Mouse (Mus musculus) c-Kit-positive CD71-negative TER-119-negative erythroid progenitor cells, embryonic 14.5 days (primary cell): Measurements from ENCODE around the gene Maf.

Experiments
- DNase-seq: peaks from one replicate; pipeline ENCODE4 v3.0.0-alpha.2; 2013; ENCODE audit warnings: low read depth

Maf gene

DNA sequence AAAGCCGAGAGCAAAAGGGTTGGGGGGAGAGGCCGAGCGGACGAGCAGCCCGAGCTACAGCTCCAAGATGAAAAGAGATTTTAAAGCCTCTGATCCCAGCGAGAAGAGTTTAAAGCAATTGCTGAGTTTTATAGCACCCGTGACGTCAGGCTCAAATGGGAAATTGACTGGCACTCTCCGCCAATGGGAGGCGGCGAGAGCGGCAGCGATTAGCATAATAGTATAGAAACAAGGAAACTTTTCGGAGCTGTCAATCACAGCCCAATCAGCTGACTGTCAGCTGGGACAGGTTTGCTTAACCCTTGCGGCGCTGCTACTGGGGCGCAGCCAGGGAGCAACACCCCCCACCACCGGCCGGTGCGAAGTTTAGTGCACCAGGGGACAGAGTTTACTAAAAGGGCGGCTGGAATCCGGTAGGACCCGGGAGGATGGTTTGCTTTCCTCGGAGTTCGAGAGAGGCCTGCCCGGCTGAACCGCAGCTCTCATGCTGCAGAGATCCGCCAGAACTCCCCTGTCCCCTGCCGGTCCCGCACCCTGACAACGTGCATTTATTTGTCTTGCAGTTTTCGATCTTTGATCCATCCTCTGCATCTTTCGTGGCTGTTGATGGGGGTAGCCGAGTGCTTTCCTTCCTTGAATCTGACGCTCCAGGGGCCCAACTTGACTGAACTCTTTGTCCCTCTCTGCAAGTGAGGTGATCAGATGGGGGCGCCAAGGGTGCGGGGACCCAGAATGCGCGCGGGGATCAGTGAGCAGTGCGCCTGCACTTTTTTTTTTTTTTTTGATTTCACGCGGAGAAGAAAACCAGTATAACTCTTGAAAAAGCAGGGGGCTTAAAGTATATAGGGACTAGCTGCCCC lies at the start of gene Maf:
Gene Maf (minus strand): TSS at position 64 of the 860 bp plus-strand sequence.
- peak; percentile 76 for DNase-seq

DNA sequence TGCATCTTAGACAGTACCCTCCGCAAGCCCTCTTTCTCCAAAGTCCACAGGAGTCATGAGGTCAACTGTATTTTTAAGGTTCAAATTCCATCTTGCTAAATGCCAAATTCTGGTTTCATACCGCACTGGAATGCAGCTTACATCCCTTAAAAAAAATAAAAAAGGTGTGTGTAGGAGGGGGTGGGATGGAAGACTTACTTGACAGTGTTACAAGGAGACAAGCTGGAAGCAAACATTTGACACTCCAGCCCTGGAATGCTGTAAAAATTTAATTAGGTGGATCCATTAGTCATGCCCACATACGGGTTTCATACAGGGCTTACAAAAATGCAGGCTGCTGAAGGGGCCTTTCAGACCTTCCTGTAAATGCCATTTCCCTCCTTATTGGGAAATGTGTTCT lies 49.4 kb upstream of the Maf start:
- no peak for DNase-seq

DNA sequence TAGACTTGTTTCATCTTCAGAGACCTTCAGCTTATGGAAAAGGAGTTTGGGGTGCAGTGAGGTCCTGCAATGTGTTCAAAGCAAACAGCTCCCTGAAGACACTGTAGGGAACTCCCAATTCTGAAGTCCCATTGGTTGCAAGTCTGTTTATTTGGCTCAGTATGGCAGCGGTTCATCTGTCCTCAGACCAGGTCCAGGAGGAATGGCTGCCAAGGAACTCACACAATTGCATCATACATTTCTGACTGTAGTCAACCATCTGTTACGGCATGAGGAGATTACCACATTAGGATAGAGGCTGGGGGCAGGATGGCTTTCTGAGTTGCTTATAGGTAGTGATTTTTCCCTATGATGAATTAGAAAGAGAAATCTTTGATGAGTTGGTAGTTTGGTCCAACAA lies 48.4 kb upstream of the Maf start:
- no peak for DNase-seq

DNA sequence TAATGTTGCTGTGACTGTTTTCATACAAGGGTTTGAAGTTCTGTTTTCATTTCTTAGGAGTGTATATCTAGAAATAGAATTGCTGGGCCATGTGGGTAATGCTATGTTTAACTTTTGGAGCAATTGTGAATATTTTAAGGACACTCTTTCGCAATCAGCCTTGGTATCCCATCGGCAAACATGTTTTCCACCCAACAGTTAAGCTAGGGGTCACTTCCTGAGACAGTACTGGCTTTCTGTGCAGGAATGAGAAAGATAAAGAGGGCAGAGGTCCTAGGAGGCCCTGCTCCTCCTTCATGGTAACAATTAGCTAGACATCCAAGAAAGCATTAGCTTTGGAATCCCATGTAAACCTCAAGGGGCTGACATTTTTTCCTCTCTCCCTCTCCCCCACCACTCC lies 47.1 kb upstream of the Maf start:
- no peak for DNase-seq

DNA sequence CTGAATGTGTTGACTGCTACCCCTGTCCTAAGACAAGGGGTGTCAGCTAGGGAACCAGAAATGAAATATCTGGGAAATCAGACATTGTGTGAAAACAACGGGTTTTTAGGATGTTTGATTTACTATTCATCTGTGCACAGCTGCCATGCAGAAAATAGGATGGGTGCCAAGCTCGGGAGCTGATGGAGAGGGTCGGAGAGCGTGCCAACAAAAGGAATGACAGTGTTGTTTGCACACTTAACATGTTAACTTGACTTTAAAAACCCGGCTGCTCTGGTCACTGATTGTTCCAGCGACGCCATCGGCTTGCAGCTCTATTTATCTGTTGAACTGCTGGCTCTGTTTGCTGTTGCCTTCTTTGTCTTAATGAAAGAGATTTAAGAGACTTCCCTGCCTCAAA lies 46.2 kb upstream of the Maf start:
- DNase-seq, result no peak

DNA sequence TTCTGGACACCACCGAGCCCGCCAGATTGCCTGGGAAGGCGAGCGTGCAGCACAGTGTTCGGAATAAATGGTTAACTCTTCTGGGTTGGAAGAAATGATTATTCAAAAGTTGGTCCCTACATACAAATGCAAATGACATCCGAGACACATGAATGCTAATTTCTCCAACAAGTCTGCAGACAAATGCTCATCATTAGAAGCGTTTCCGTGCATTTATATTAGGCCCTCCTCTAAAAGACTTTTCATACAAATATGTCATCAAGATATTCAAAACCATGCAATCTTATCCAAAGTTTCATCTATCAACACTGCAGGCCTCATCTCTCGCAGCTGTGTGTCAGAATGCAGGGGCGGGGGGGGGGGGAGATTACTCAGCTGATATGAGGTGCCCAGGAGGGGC lies 39.8 kb upstream of the Maf start:
- DNase-seq, result no peak

DNA sequence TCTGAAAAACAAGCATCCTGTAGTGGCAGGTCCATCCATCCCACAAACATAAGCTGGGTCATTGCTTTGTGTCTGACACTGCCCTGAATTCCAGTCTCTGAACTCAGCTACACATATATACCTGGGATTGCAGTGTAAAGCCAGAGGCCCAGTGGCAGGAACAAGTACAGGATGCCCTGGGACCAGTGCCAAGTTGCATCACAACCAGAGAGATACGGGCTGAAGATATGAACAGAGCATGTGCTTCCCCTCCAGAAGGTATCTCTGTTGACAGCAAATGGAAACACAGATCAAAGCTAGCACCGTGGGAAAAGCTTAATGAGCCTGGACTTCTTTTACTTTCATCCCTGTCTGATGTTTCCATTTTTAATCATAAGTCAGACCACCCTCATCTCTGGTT lies 38.1 kb upstream of the Maf start:
- no peak for DNase-seq

DNA sequence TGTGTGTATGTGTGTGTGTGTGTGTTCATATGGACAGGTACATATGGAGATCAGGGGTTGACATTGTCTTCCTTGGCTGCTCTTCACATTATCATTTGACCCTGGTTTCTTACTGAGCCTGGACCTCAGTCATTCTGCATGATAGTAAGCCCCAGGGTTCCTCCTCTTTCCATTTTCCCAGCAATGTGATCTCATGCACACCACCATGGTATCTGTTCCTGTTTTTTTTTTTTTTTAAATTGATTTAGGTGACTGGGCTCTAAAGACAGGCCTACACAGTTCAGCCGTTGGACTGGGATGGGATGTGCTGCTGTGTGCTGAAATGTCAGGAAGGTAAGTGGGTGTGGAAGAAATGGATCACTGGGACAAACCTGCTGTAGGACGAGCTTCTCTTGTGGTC lies 35.8 kb upstream of the Maf start:
- DNase-seq, result no peak

DNA sequence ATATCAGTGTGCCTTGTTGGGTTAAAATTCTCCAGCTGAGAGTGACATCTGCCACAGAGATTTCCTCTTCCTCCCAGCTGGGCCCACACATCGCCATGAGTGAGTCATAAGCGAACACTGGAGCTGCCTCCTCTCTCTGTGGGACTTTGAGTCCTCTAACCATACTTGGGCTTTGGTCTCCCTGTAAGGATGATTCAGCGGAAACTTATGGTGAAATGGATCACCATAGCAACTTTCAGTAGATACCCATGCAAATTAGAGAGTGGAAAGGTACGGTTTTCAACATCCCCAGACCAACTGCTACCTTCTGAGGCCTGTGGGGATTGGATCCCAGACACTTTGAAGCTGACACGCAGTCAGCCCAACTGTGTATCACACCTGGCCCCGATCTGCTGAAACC lies 35.1 kb upstream of the Maf start:
- peak; percentile 8 for DNase-seq

DNA sequence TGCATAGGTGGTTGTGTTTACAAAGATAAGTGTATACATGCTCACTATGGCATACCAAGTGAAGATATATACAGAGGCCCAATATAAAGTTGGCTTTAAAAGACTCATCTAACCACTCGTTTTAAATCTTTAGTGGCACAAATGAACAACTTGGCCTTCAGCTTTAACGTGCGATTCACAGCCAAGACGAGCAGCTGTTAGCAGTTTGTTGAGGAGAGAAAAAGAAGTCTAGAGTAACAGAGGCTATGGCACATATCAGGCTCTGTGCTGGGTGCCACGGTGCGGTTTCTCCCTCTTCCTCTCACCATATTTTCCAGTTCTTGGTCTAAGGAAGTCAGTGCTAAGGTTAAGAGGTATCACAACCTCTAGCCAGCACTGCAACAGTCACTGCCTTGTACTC lies 34.4 kb upstream of the Maf start:
- DNase-seq, result no peak

DNA sequence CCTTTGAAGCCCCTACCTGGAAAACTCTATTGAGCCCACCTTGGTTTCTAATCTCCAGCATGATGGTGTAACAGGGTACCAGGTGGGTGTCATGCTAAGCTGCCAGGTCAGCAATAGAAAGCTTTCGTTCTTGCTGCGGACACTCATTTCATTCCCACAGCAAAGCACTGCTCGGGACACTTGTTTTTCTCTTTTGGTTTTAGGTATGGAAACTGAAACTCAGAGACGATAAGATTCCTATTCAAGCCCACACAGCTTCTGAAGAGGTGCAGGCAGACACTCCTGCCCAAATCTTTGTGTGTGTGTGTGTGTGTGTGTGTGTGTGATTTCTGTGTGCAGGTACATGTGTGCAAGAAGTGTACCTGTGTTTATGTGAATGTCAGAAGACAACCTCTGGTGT lies 32.2 kb upstream of the Maf start:
- DNase-seq, result no peak

DNA sequence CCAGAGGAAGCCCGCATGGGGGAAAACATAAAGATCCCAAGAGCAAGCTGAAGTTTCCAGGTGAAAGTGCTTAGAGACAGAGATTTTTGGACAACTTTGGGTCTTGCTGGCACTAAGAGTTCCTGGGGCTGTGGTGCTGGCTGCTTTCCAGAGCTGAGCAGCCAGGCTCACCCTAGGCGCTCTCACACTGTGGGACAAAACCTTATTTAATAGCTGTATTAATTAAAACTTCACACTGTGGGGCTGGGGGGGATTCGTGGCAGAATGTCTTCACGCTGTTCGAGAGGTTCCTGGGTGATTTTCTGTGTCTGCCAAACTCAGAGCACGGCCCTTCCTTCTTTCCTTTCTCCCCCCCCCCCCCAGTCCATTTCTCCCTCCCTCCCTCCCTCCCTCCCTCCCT lies 24.8 kb upstream of the Maf start:
- no peak for DNase-seq

DNA sequence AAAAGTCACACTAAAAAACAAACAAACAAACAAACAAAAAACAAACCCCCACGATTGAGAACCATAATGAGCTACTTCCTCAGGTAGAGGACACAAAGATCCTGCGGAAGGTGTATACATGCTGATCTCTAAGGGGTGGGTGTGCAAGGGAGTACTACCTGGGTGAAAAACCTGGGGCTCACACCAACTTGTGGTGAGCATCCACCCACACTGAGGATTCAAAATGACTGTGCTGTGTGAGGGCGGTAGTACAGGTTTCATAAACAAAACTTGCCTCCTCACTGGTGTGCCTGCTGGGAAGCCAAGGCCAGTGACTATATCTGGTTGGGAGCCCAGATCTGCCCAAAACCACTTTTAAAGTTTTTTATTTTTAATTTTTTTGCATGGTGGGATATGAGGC lies 19.2 kb upstream of the Maf start:
- DNase-seq, result no peak

DNA sequence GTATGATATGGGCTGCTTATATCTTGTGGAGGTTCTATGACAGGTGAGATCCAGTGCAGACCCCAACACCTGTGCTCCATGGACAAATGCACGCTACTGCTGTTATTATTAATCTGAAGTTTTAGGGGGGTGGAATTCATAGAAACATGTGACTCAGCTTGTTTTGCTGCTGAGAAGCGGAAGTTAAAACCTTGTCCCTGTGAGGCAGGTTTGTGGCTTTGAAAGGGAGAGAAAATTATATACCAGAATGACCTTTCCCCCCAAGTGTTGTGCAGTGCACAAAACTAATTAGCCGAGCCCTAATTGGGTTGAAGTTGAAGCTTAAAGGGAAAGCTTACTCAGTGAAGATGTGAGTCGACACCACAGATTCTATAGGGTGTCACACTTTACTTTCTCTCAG lies 18.6 kb upstream of the Maf start:
- no peak for DNase-seq

DNA sequence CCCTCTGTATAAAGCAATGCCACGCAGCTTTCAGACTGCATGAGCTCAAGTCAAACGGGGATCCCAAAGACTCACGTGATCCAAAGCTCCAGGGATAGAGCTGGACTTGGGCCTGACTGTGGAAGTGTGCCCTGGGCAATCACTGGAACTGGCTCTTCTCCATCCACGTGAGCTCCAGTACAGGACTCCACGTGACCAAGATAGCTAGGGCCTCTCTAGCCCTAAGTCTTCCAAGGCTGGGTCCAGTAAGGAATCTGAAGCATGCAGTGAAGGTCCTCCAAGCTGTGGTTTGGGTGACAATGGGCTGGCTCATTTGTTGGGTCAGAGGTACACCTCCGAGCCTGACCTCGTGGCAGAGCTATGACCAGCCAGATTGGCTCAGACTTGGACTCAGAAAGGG lies 11.5 kb upstream of the Maf start:
- DNase-seq, result no peak

DNA sequence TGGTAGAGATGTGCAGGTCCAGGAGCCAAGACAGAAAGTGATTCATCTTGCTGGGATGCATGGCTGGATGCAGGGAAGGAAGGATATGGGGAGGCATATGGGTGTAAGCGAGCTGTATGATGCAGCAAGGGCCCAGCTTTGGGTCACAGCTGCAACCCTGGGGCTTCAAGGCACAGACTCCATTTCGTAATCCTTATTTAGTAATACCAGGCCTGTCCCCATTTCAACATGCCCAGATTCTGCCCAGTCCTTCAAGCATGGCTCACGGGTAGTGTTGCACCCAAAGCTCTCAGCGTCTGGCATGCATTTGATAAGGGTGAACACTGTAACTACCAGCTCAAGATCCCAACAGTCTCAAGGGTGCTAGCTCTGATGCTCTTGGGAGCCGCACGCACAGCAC lies 11.0 kb upstream of the Maf start:
- DNase-seq, result no peak

DNA sequence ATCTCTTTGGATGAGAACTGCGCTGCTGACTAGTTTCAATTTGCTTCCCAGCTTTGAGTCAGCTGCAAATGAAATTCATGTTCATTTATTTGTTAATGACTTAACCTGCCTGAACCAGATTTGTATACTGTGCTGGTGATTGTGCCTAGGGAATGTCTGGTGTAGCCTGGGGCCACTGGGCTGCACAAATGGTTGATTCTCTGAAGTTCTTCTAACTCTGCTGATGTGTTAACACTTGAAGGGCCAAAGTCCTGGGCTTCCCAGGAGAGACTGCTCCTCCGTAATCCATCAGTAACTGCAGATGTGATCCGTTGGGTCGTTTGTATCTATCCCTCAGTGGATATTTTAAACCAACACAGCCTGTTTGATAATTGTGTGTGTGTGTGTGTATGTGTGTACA lies 7.7 kb upstream of the Maf start:
- no peak for DNase-seq

DNA sequence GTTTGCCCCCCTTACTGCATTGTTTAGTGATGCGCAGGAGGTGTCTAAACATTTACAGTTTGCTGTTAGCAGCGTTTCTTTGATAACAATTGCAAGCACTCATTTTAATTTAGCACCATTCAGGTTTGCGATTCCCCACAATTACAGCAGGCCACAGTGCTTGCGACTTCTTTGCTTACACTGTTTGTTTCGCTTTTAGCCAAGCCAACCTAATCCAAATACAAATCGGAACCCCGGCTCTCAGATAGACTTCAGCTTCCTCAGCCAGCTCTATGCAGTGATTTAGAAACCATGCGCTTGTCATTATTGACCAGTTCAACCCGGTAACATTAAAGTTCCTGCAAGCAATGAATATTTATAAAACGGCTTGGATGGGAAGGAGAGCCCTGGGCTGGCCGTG lies 3.5 kb upstream of the Maf start:
- no peak for DNase-seq

DNA sequence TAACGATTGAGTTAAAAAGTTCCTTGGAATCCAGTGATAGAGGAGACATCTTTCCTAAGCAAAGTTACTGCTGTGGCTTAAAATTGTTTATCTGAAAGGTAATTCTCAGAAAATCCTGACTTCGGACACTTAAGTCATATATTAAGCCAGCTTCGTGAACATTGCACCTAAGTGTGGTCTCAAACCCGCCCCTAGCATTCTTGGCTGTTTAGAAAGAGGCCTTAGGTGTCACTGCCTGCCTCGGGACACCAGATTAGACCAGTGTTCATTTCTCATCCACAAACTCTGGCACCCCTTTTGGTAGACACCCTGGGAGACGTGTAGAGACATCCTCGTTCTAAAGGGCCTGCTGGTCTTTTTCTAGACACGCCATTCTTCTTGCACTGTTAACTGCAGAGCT lies 2.3 kb upstream of the Maf start:
- no peak for DNase-seq

DNA sequence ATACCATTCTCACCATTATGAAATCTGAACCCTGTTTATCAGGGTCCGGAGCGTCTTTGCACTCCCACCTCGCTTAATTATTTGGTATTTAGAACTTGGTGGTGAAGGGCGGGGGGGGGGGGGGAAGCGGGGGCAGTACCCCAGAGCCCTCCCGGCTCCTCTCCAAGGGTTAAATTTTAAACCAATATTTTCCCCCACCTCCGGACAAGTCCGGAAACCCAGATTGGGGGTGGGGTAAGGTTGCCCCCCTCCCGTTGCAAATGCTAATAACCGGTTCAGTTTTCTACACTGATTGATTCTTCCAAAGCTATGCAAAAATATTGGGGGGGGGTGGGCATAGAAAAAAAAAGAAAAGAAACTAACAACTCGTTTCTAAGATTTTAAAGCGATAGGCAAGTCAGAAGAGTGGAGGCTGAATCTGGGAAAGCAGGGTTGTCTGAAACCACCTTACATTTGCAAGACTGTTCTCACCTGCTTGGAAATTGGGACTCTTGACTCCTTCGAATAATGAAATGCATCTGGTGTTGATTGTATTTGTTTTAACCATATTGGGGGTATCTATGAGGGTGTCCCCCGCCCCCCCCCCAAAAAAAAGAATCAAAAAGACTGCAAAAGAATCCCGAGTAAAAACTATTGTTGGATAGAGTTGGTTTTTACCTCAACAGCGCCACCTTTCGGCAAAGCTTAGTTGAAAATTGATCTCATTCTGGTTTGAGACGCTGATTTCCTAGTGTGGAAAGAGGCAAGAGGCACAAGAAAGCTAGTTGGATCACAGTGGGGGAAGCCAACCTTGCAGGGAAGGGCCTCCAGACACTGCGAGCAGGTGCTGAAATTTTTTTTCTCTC lies 1.6 kb upstream of the Maf start:
- peak; percentile 70 for DNase-seq

DNA sequence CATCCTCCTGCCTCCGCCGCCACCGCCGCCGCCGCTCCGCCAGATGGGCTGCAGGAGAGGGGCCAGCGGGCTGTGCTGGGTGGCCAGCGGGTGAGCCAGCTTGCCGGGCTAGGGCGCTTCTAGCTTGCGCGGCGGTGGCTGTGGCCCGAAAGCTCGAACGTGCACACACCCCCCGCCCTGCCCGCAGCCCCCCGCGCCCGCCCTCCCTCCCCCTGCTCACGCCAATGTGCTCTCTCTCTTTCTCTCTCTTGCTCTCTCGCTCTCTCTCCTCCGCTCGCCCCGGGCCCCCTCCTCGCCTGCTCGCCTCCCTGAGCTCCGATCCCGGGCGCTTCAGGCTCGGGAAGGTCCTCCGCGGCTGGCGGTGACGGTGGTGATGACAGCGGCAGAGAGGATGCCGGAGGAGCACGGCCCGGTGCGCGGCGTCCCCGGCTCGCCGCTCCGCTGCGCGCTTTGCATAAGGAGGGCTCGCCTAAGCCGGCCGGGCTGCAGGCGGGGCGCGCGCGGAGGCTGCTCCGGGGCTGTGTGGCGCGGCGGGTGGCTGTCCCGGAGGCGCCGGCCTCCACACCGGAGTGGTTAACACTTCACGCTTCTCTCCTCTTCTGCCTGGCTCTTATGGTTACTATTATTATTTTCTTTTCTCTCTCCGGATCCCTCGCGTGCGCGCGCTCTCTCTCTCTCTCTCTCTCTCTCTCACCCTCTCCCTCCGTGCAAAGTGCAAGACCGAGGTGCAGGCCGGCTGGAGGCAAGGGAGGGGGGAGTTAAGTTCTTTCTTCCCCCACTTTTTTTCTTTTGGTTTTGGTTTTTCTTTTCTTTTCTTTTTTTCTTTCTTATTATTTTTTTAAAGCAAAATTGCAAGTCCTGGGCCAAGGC lies 498 bp downstream of the Maf start:
- no peak for DNase-seq

DNA sequence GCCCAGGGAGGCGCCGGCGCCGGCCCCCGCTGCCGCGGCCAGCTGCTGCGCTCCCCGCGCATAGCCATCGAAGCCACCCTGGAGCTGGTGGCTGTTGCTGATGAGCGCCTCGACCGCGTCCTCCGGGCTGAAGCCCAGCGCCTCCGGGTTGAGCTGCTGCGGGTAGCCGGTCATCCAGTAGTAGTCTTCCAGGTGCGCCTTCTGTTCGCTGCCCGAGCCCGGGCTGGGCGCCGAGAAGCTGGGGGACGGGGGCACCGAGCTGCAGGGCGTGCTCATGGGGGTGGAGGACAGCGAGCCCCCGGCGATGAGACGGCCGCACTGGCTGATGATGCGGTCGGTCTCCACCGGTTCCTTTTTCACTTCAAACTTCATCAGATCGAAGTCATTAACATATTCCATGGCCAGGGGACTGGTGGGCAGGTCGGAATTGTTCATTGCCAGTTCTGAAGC lies 1.2 kb downstream of the Maf start:
- DNase-seq, result no peak
